Mouse (Mus musculus) megakaryocyte, embryonic 14.5 days (primary cell): ENCODE data around the gene Fam117b.

ENCODE experiments used
- FLI1 ChIP-seq: IDR thresholded peaks from 2 replicates; pipeline ENCODE4 v1.6.1; 2012; ENCODE audit warnings: low read length, inconsistent platforms, mixed read lengths
- GATA1 ChIP-seq: IDR thresholded peaks from 3 replicates; pipeline ENCODE4 v1.6.1; 2012; ENCODE audit warnings: mixed read lengths, low read length, inconsistent platforms, borderline replicate concordance

- TF ChIP-seq GATA1 (no peak), FLI1 (no peak)
Measured at GRCm38 (mm10) chr1:59923673-59924072, 10.9 kb downstream of the Fam117b start.
